Mouse (Mus musculus) CD4-positive, CD25-positive, alpha-beta regulatory T cell, adult 4 months (primary cell): Measurements from ENCODE around the gene Enpp1. TPM values are rescaled to one million over a fixed set of nuclear protein-coding genes. Genes with fewer than 3 reads are reported as not detected.

Source experiments
- ATAC-seq: one replicate; pipeline ENCODE4 v1.8.0; 2017
- polyA plus RNA-seq, 2 experiments: library from polyadenylated mRNA; unstranded; fragments of 100-300 nt; shearing (Covaris generic); gene quantifications; one replicate each; pipeline ENCODE4 v1.2.1; 2017

Gene Enpp1
- polyA plus RNA-seq: 10 to 100 TPM in 1 of 2 experiments, 1 to 10 TPM in 1; 9.4 to 11.0 TPM

GRCm38 (mm10) chr10:24711480-24712366 is at the start of gene Enpp1:
Enpp1 (minus strand) TSS chr10:24712159.
- ATAC-seq: peak; percentile 61

GRCm38 (mm10) chr10:24758326-24758915 is 46.5 kb upstream of the Enpp1 start:
- no peak for ATAC-seq

- ATAC-seq: no peak
These were observed 43.0 kb upstream of the Enpp1 start for GRCm38 (mm10) chr10:24754874-24755540.

- ATAC-seq: peak; percentile 90
These were observed 42.4 kb upstream of the Enpp1 start for GRCm38 (mm10) chr10:24754251-24754835.

- ATAC-seq: peak; percentile 71
These were observed 41.7 kb upstream of the Enpp1 start for GRCm38 (mm10) chr10:24753536-24754250.

- ATAC-seq: no peak
These were observed 31.1 kb upstream of the Enpp1 start for GRCm38 (mm10) chr10:24742950-24743487.

DNA sequence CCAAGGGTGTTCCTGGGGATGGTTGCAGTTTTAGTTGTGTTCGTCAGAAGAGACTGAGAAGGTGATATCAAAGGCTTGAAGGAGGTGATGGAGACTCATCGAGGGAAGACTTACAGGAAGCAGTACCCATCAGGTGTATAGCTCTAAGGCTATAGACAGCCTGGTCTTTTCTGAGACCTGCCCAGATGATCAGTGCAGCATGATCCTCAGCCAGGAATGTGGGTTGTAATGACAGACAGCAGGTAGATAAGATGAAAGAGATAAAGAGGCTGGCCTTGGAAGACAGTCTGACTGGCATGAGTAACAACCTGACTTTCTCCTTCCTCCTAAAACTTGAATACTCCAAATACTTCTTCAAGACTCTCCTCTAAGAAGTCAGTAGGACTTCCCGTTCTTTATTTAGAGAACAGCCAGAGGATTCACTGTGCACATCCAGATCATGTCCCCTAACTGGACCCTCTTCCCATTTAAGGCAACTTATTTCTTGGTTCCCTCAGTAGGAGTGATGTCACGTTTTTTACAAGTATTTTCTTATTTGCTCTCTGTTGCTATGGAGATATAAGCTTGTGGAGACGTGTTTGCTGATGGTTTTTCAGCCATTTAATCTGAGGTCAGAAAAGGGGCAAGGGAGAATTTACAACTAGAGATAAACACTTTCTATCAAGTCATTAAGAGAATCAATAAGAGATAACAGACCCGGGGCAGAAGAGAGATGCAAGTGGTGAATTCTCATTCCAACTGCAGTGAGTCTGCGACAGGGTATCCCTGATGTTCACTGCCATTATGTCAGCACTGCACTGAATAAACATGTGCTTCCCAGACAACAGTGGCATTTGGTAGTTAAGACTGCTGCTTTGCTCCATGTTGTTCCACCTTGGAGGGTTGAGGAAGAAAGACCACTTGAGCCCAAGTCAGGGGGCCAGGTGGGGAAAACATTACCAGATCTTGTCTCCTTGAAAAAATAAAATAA is 29.6 kb upstream of the Enpp1 start:
- no peak for ATAC-seq

GRCm38 (mm10) chr10:24739171-24739570 is 27.2 kb upstream of the Enpp1 start:
- no peak for ATAC-seq

- ATAC-seq: no peak
These were observed 26.5 kb upstream of the Enpp1 start for GRCm38 (mm10) chr10:24738456-24738855.

DNA sequence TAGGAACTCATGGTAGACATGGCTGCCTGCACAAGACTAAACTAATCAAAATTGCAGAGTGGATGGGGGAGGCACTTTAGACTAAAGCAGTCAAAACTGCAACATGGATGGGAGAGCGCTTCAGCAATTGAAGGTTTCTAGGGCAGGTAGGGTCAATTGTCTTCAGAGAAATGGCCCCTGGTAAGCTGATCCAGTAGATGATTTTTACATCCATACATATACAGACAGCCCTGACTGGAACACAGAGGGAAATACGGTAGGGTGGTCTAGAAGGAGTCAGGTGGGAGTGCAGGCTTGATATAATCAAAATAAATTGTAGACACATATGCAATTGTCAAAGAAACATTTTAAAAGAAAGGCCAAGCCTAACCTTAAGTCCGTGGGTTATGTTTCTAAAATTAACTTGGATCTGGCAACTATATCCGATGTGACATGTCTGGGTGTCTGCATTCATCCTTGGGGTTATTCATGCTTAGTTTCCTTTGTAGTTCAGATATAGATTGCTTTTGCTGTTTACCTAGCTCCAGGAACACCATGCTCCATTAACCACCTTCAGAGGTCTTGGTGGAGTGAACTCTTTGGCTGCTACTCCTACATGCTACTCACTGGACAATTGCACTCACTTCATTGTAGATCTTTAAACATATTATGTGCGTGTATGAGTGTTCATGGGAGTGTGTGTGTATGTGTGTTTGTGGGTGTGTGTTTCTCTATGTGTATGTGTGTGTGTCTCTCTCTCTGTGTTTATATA is 23.2 kb upstream of the Enpp1 start:
- ATAC-seq: no peak

DNA sequence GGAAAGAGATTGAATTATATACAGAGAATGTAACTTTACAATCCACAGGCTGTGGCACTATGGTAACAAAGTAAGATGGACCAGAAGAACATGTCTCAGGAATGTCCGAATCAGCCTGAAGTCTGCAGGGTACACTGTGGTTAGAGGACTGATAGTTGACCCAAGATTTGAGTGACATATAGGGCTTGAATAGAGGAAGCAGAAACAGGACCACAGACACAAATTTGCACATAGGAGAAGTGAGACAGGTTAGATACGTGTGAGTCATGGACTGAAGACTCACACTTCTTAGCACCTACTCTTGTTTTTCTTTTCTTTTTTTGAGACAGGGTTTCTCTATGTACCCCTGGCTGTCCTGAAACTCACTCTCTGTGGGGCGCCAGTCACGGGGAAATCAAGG is 15.5 kb upstream of the Enpp1 start:
- ATAC-seq: no peak

DNA sequence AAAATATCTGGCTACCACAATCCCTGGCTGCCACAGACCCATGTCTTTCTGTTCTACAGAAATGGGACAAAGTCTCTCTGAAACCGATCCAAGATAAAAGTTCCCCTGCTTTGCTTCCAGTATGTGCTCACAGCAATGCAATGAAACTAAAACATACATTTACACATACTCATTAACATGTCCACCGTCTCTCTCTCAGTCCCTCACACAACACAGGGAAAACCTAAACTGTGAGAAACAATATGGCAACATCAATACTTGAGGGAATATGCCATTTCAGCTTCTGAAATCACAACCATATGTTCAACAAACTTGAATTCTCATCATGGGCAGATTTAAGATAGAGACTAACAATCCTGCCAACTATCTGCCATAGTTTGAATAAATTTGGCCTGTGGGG is 13.2 kb upstream of the Enpp1 start:
- no peak for ATAC-seq

DNA sequence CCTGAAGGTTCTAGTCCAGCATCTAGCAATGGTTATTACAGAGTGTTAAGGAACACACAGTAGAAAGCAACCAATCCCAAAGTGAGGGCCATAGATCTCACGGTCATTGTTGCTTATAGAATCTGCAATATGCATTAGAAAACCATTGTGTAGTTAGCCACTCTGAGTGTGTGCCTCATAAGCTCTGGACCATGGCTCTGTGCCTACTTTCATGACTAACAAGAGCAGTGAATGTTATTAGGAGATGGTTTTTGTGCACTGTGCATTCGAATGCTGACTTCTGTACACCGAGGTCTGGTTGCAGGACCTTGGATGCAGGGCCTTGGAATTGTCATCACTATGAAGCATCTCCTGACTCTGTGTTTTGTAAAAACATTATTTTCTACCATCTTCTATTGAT is 9.9 kb upstream of the Enpp1 start:
- no peak for ATAC-seq

DNA sequence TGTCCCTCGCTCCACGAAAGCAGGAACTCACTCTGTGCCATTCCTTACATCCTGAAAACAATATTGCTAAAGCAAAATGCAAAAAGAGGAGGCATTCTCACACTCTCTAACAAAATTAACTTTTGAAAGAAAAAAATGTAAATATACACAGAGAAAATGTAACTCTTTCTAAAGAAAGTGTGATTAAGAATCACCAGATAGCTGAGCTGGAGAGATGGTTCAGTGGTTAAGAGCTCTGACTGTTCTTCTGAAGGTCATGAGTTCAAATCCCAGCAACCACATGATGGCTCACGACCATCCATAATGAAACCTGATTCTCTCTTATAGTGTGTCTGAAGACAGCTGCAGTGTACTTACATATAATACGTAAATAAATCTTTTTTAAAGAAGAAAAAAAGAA is 7.4 kb upstream of the Enpp1 start:
- no peak for ATAC-seq

DNA sequence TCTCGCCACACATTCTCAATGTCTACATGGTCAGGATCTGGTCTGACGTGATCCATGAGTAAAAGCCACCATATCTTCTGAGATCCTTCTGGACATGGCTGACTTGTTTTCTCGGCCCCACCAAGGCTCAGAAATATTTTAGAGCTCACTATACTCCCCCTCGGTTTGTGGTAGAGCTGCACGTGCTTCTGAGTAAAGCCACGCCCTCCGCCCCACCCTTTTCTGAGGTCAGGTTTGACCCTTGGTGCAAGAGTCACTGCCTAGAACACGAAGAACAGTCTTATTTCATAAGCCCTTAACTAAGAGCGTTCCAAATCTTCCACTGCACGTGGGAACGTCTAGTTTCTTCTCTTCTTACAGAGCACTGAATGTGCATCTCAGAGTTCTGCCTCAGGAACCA is 6.8 kb upstream of the Enpp1 start:
- no peak for ATAC-seq

DNA sequence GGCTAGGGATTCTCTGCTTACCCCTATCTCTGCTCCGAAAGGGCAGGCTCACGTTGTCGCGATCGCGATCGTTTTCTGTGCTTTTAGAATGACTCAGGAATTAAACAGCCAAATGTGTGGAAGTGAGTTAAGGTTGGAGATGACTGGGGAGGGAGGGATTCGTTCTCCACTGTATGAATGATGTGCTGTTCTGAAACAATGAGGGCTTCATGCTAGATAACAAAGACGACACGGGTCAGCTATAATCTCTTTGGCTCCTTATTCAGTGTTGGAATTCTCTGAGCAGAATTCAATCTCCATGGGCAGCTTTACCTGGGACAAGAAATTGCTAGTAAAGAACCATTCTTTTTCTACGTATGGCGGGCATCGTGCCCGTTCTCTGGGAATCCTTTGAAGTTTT is 6.1 kb upstream of the Enpp1 start:
- no peak for ATAC-seq

- no peak for ATAC-seq
These were observed 4.3 kb upstream of the Enpp1 start for GRCm38 (mm10) chr10:24716232-24716631.

GRCm38 (mm10) chr10:24712901-24713300 is 942 bp upstream of the Enpp1 start:
- peak; percentile 0 for ATAC-seq

GRCm38 (mm10) chr10:24712367-24712761 is 405 bp upstream of the Enpp1 start:
- peak; percentile 61 for ATAC-seq

DNA sequence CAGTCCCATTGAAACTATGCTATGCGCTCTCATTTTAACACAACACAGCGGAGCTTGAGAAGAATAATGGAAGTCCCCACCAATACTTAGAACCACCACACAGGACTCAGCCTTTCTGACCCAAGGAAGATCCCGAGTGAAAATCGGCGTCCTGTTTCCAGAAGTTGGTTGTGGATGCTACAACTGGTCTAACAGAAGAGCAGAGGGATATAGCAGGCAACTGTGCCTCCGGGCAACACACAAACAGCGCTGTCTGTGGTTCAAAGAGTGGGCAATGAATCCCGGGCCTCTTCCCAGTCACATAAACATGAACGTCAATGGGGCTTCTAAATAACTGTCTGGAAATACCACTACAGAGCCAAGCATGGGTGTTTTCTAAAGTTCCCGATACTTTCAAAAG is 888 bp downstream of the Enpp1 start:
- ATAC-seq: peak; percentile 9
